Mouse (Mus musculus): ENCODE measurements around the gene Prickle4.
"Not testable (repeated sequence)": the region's sequence is repeated elsewhere in the genome, so short reads cannot be mapped to it uniquely, and the experiment has no call there.

Gene Prickle4

DNA sequence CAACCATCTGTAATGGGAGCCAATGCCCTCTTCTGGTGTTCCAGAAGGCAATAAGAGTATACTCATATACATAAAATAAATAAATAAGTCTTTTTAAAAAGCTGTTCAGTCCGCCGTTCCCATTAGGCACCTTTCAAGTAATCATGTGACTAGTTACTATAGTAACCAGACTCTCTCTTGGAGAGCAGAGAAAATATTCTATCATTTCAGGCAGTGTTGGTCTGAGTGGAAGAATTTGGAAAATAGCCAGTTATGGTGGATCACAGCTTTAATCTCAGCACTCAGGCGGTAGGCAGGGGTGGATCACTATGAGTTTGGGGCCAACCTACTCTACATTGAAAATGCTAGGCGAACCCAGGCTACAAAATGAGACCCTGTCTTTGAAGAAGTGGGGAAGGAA, 25.4 kb downstream of the Prickle4 start:
- no peak for DNase-seq (ENCODE audit: low spot score in 2 of 2)

DNA sequence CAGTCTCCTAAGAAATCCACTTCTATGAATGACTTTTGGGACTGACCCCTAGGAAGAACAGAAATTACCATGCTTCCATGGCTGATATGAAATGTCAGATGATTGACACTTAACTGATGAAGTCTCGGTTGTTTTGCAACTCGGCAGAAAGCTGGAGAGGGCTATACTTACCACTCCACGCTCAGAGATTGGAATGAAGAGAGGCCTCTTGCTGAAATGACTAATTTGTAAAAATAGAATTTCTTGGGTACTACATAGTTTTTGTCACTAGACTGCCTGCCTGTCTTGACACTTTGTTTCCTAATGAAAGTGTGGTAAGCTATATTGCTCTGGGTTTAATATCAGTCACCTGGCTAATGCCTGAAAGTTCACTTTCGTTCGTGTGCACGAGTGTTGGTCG, 30.1 kb downstream of the Prickle4 start:
- DNase-seq (ENCODE audit: low spot score in 2 of 2): no peak

- no peak for DNase-seq (ENCODE audit: low spot score in 2 of 2)
Observed at GRCm38 (mm10) chr17:47663009-47663713, 31.4 kb downstream of the Prickle4 start.

- no peak for DNase-seq (ENCODE audit: low spot score in 2 of 2)
Observed at GRCm38 (mm10) chr17:47658741-47659243, 35.7 kb downstream of the Prickle4 start.

- DNase-seq (ENCODE audit: low spot score in 2 of 2): no peak
Observed at GRCm38 (mm10) chr17:47657901-47658300, 36.6 kb downstream of the Prickle4 start.

GRCm38 (mm10) chr17:47655697-47656096, 38.8 kb downstream of the Prickle4 start:
- DNase-seq (ENCODE audit: low spot score in 2 of 2): no peak

DNA sequence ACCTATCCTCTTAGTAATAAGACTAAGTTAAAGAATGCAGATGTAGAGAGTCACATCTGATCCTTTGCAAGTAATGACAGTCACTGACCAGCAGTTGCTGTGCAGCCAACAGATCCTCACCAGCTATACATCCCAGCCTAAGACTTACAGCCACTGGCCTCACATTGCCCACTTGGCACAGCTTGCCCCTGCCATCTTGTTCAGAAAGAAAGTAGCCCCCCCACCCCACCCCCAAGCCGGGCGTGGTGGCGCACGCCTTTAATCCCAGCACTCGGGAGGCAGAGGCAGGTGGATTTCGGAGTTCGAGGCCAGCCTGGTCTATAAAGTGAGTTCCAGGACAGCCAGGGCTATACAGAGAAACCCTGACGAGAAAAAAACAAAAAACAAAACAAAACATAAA, 40.2 kb downstream of the Prickle4 start:
- DNase-seq (ENCODE audit: low spot score in 2 of 2): not testable (repeated sequence)

DNA sequence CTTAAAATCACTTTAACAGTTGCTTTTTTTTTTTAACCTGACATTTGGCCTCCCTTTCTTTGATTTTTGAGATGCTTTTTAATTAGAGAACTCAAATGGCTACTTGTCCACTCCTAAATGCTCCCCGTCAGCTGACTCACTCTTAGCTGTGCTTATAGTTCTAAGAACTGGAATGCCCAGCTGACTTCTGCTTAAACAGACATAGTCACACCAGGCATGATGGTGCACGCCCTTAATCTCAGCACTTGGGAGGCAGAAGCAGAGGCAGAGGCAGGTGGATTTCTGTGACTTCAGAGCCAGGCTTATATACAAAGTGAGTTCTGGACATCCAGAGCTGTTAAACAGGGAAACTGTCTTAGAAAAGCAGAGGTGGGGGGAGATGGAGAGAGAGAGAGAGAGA, 42.6 kb downstream of the Prickle4 start:
- DNase-seq (ENCODE audit: low spot score in 2 of 2): no peak

- no peak for DNase-seq (ENCODE audit: low spot score in 2 of 2)
Observed at GRCm38 (mm10) chr17:47648966-47649365, 45.6 kb downstream of the Prickle4 start.

DNA sequence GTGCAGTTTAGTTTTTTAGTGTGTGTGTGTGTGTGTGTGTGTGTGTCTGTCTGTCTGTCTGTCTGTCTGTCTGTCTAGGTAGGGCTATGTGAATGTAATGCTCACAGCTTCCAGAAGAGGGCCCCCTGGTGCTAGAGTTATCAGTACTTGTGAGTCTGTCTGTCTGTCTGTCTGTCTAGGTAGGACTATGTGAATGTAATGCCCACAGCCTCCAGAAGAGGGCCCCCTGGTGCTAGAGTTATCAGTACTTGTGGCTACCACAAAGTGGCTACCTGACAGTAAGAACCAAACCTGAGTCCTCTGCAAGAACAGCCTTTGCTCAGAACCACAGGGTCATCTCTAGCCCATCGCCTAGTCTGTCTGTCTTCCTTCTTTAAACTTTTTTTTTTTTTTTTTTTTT, 47.9 kb downstream of the Prickle4 start:
- DNase-seq (ENCODE audit: low spot score in 2 of 2): peak; percentile 38 to 64

DNA sequence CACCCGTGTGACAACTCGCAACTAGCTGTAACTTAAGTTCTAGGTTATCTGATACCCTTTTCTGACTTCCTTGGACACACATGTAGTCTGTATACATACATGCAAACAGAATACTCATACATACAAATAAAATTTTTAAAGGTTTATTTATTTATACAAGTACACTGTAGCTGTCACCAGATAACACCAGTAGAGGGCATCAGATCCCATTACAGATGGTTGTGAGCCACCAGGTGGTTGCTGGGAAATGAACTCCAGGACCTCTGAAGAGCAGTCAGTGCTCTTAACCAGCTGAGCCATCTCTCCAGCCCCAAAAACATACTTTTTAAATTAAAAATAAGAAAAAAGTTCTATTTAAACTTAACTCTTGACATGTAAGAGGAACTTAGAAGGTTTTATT, 51.5 kb downstream of the Prickle4 start:
- no peak for DNase-seq (ENCODE audit: low spot score in 2 of 2)

Measured in thymus, postnatal 10 days (tissue).